Mouse (Mus musculus) cerebellum, adult 2 months (tissue): ENCODE results near the gene Fbxl22.

Source experiments
- CTCF ChIP-seq: fragments of 200-500 bp; IDR thresholded peaks from 2 replicates; pipeline ENCODE4 v1.5.1; 2011; ENCODE audit warnings: low read depth, mild to moderate bottlenecking, control low read depth, low read length, moderate library complexity, borderline replicate concordance; ENCODE audit not compliant: insufficient read depth
- POLR2A ChIP-seq: fragments of 200-500 bp; IDR thresholded peaks from 2 replicates; pipeline ENCODE4 v1.6.1; 2011; ENCODE audit warnings: low read length, control low read depth, borderline replicate concordance; ENCODE audit not compliant: insufficient read depth

- no peak for TF ChIP-seq CTCF
- no peak for TF ChIP-seq POLR2A
Measured at GRCm38 (mm10) chr9:66518251-66518650, 3.9 kb upstream of the Fbxl22 start.
